ENCODE assay signal across 8 mouse cellular contexts in the genomic region with DNA sequence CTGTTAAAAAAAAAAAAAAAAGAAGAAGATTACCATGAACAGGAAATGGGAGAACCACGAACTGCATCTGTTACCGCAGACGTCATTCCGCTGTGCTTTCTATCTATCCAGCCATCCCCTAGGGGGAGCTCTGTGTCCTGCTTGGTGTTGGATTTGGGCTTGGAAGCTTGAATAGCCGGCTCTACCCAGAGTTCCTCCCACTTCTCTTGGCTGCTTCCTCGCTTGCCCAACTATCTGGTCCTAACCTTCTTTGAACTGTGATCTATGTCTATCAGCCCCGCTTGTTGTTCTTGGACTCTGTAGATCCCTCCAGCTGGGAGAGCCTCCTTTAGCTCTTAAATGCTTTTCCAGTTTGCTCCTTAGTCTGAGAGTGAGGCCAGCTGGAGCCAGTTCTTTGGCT. TPM values are rescaled to one million over a fixed set of nuclear protein-coding genes. Genes with fewer than 3 reads are reported as not detected.
DNase-seq lines count a peak whose midpoint lies in the region; ATAC-seq and TF ChIP-seq lines count a peak whose summit lies in the region.

No protein-coding gene starts in this region.

- no peaks in the 10 kb centered on the region for H3K27me3 ChIP-seq in Patski

- peak; percentile 87 for TF ChIP-seq CTCF in Patski (IDR thresholded peaks at IDR 0.05)

- POLR2A ChIA-PET in Patski (lab: Charles Lee) = interaction anchor here (0.6 kb wide), 1 partner anchor 23 kb away, joined by 3 read pairs; no protein-coding TSS in a partner anchor

- peak; percentile 39 for ATAC-seq in Patski
- ATAC-seq in frontal cortex, adult (ENCODE audit: low TSS enrichment) = peak; percentile 97

- DNase-seq in Patski (ENCODE audit: low read depth, low spot score) = no peak
- DNase-seq in cerebellum, adult 18-20 months = peak; percentile 85 to 88
- peak; percentile 90 for DNase-seq in heart, postnatal 4 days
- DNase-seq in layer of hippocampus, adult 9-11 months = peak; percentile 88
- DNase-seq in lung, postnatal 14 days = peak; percentile 90
- peak; percentile 65 for DNase-seq in right cerebral cortex, postnatal 25 days
- peak; percentile 87 for DNase-seq in urinary bladder, postnatal 25 days (ENCODE audit: low spot score)

- CTCF ChIA-PET in Patski (lab: Charles Lee) = interaction anchor here (0.7 to 1.0 kb wide), 4 partner anchors 24 to 117 kb away, joined by 3 to 4 read pairs (median 4); a partner anchor contains a TSS

- in situ Hi-C loops in Patski (cut with MboI; ENCODE audit: low pct_unique_long_range_greater_than_20kb) = no loop called here

RNA-seq across cellular contexts. Expression of a gene that starts 24.2 kb away (rescaled TPM):
- polyA plus RNA-seq in Patski (2021) = 24.6 TPM
- total RNA-seq in heart, postnatal 4 days (2021) = 10 to 100 TPM; 12.6 to 12.7 TPM

RNA-seq across cellular contexts. Expression of a gene that starts 30.8 kb away (rescaled TPM):
- not detected for polyA plus RNA-seq in Patski (2021)
- not detected for total RNA-seq in heart, postnatal 4 days (2021)

RNA-seq across cellular contexts. Expression of a gene that starts 41.3 kb away (rescaled TPM):
- polyA plus RNA-seq in Patski (2021) = 34.3 TPM
- 10 to 100 TPM; 27.8 to 28.6 TPM for total RNA-seq in heart, postnatal 4 days (2021)
